Mouse (Mus musculus): ENCODE results near the gene Anln. TPM values are rescaled to one million over a fixed set of nuclear protein-coding genes. Genes with fewer than 3 reads are reported as not detected.

Anln gene
- polyA plus RNA-seq, 1 experiment from 2014 or later: 57.6 TPM

GRCm38 (mm10) chr9:22388401-22388980 lies 497 bp downstream of the Anln start:
- peak overlapping the region; percentile 96 for H3K4me3 ChIP-seq (replicated peaks; ENCODE audit: low read length)
- ATAC-seq (ENCODE audit: insufficient read depth, low FRiP score): peak; percentile 61
- peak overlapping the region; percentile 88 for H3K27ac ChIP-seq (ENCODE audit: low read length)
- H3K4me2 ChIP-seq (ENCODE audit: low read depth, low read length): peak overlapping the region; percentile 69
- H3K27me3 ChIP-seq (ENCODE audit: control insufficient read depth, insufficient read depth, low read length): no peaks in the 10 kb centered on the region
- WGBS: under 1% methylated on average over 41 of the region's 41 CpGs
- peaks cover 9% of the 10 kb centered on the region; the same call in 1 of the 2 replicates for H3K4me1 ChIP-seq (ENCODE audit: control insufficient read depth, insufficient read depth, low read length)
- peak overlapping the region; percentile 88 for H3K9ac ChIP-seq (ENCODE audit: low read length)
- H3K36me3 ChIP-seq (ENCODE audit: control insufficient read depth, insufficient read depth, low read length): no peaks in the 10 kb centered on the region
- H3K9me3 ChIP-seq (replicated peaks; ENCODE audit: control insufficient read depth, low read length): no peaks in the 10 kb centered on the region

- 12% methylated on average over 6 of the region's 6 CpGs for WGBS
- Histone ChIP-seq H3K27me3 (ENCODE audit: control insufficient read depth, insufficient read depth, low read length) (no peaks in the 10 kb centered on the region), H3K9ac (ENCODE audit: low read length) (peak overlapping the region; percentile 88), H3K9me3 (replicated peaks; ENCODE audit: control insufficient read depth, low read length) (no peaks in the 10 kb centered on the region), H3K4me2 (ENCODE audit: low read depth, low read length) (peak overlapping the region; percentile 69), H3K27ac (ENCODE audit: low read length) (peak overlapping the region; percentile 88), H3K4me3 (replicated peaks; ENCODE audit: low read length) (peak overlapping the region; percentile 96), H3K4me1 (ENCODE audit: control insufficient read depth, insufficient read depth, low read length) (peaks cover 9% of the 10 kb centered on the region; the same call in 1 of the 2 replicates), H3K36me3 (ENCODE audit: control insufficient read depth, insufficient read depth, low read length) (no peaks in the 10 kb centered on the region)
- ATAC-seq (ENCODE audit: insufficient read depth, low FRiP score): no peak
These were observed 1.1 kb downstream of the Anln start for GRCm38 (mm10) chr9:22387901-22388300.

- Histone ChIP-seq H3K27me3 (ENCODE audit: control insufficient read depth, insufficient read depth, low read length) (no peaks in the 10 kb centered on the region), H3K4me2 (ENCODE audit: low read depth, low read length) (peak overlapping the region; percentile 31; the same call in 1 of the 2 replicates), H3K9me3 (replicated peaks; ENCODE audit: control insufficient read depth, low read length) (no peaks in the 10 kb centered on the region), H3K4me3 (replicated peaks; ENCODE audit: low read length) (no peak overlapping the region), H3K4me1 (ENCODE audit: control insufficient read depth, insufficient read depth, low read length) (peaks cover 9% of the 10 kb centered on the region; the same call in 1 of the 2 replicates), H3K36me3 (ENCODE audit: control insufficient read depth, insufficient read depth, low read length) (peaks cover 6% of the 10 kb centered on the region), H3K27ac (ENCODE audit: low read length) (peak overlapping the region; percentile 7; the same call in 1 of the 2 replicates), H3K9ac (ENCODE audit: low read length) (no peak overlapping the region)
- ATAC-seq (ENCODE audit: insufficient read depth, low FRiP score): no peak
- 49% methylated on average over 2 of the region's 2 CpGs for WGBS
These were observed 3.1 kb downstream of the Anln start for GRCm38 (mm10) chr9:22385890-22386289.

- Histone ChIP-seq H3K9ac (ENCODE audit: low read length) (no peak overlapping the region), H3K9me3 (replicated peaks; ENCODE audit: control insufficient read depth, low read length) (no peaks in the 10 kb centered on the region), H3K4me2 (ENCODE audit: low read depth, low read length) (no peak overlapping the region), H3K4me3 (replicated peaks; ENCODE audit: low read length) (no peak overlapping the region), H3K4me1 (ENCODE audit: control insufficient read depth, insufficient read depth, low read length) (no peaks in the 10 kb centered on the region), H3K27me3 (ENCODE audit: control insufficient read depth, insufficient read depth, low read length) (no peaks in the 10 kb centered on the region), H3K27ac (ENCODE audit: low read length) (no peak overlapping the region), H3K36me3 (ENCODE audit: control insufficient read depth, insufficient read depth, low read length) (peaks cover 43% of the 10 kb centered on the region)
- 91% methylated on average over 5 of the region's 5 CpGs for WGBS
- ATAC-seq (ENCODE audit: insufficient read depth, low FRiP score): no peak
These were observed 12.9 kb downstream of the Anln start for GRCm38 (mm10) chr9:22376086-22376485.

GRCm38 (mm10) chr9:22372760-22373159 lies 16.2 kb downstream of the Anln start:
- Histone ChIP-seq H3K36me3 (ENCODE audit: control insufficient read depth, insufficient read depth, low read length) (peaks cover 23% of the 10 kb centered on the region), H3K4me1 (ENCODE audit: control insufficient read depth, insufficient read depth, low read length) (no peaks in the 10 kb centered on the region), H3K9ac (ENCODE audit: low read length) (no peak overlapping the region), H3K27ac (ENCODE audit: low read length) (no peak overlapping the region), H3K4me2 (ENCODE audit: low read depth, low read length) (no peak overlapping the region), H3K27me3 (ENCODE audit: control insufficient read depth, insufficient read depth, low read length) (no peaks in the 10 kb centered on the region), H3K4me3 (replicated peaks; ENCODE audit: low read length) (no peak overlapping the region), H3K9me3 (replicated peaks; ENCODE audit: control insufficient read depth, low read length) (no peaks in the 10 kb centered on the region)
- 93% methylated on average over 4 of the region's 4 CpGs for WGBS
- ATAC-seq (ENCODE audit: insufficient read depth, low FRiP score): no peak

- Histone ChIP-seq H3K4me2 (ENCODE audit: low read depth, low read length) (no peak overlapping the region), H3K27ac (ENCODE audit: low read length) (no peak overlapping the region), H3K4me1 (ENCODE audit: control insufficient read depth, insufficient read depth, low read length) (no peaks in the 10 kb centered on the region), H3K9me3 (replicated peaks; ENCODE audit: control insufficient read depth, low read length) (no peaks in the 10 kb centered on the region), H3K4me3 (replicated peaks; ENCODE audit: low read length) (no peak overlapping the region), H3K36me3 (ENCODE audit: control insufficient read depth, insufficient read depth, low read length) (peaks cover 12% of the 10 kb centered on the region), H3K9ac (ENCODE audit: low read length) (no peak overlapping the region), H3K27me3 (ENCODE audit: control insufficient read depth, insufficient read depth, low read length) (no peaks in the 10 kb centered on the region)
- WGBS: 70% methylated on average over 6 of the region's 6 CpGs
- ATAC-seq (ENCODE audit: insufficient read depth, low FRiP score): no peak
These were observed 21.0 kb downstream of the Anln start for GRCm38 (mm10) chr9:22368030-22368429.

GRCm38 (mm10) chr9:22366621-22367020 lies 22.4 kb downstream of the Anln start:
- no peak overlapping the region for H3K27ac ChIP-seq (ENCODE audit: low read length)
- no peaks in the 10 kb centered on the region for H3K4me1 ChIP-seq (ENCODE audit: control insufficient read depth, insufficient read depth, low read length)
- ATAC-seq (ENCODE audit: insufficient read depth, low FRiP score): no peak
- WGBS: 91% methylated on average over 10 of the region's 10 CpGs
- H3K9me3 ChIP-seq (replicated peaks; ENCODE audit: control insufficient read depth, low read length): no peaks in the 10 kb centered on the region
- no peak overlapping the region for H3K4me2 ChIP-seq (ENCODE audit: low read depth, low read length)
- no peak overlapping the region for H3K9ac ChIP-seq (ENCODE audit: low read length)
- H3K27me3 ChIP-seq (ENCODE audit: control insufficient read depth, insufficient read depth, low read length): no peaks in the 10 kb centered on the region
- no peak overlapping the region for H3K4me3 ChIP-seq (replicated peaks; ENCODE audit: low read length)
- H3K36me3 ChIP-seq (ENCODE audit: control insufficient read depth, insufficient read depth, low read length): peaks cover 9% of the 10 kb centered on the region; the same call in 1 of the 2 replicates

- Histone ChIP-seq H3K36me3 (ENCODE audit: control insufficient read depth, insufficient read depth, low read length) (peaks cover 8% of the 10 kb centered on the region; the same call in 1 of the 2 replicates), H3K27ac (ENCODE audit: low read length) (no peak overlapping the region), H3K9ac (ENCODE audit: low read length) (no peak overlapping the region), H3K4me2 (ENCODE audit: low read depth, low read length) (no peak overlapping the region), H3K4me3 (replicated peaks; ENCODE audit: low read length) (no peak overlapping the region), H3K4me1 (ENCODE audit: control insufficient read depth, insufficient read depth, low read length) (no peaks in the 10 kb centered on the region), H3K27me3 (ENCODE audit: control insufficient read depth, insufficient read depth, low read length) (no peaks in the 10 kb centered on the region), H3K9me3 (replicated peaks; ENCODE audit: control insufficient read depth, low read length) (no peaks in the 10 kb centered on the region)
- ATAC-seq (ENCODE audit: insufficient read depth, low FRiP score): no peak
- 90% methylated on average over 2 of the region's 2 CpGs for WGBS
These were observed 22.8 kb downstream of the Anln start for GRCm38 (mm10) chr9:22366221-22366620.

GRCm38 (mm10) chr9:22360916-22361315 lies 28.1 kb downstream of the Anln start:
- Histone ChIP-seq H3K36me3 (ENCODE audit: control insufficient read depth, insufficient read depth, low read length) (peaks cover 18% of the 10 kb centered on the region), H3K27ac (ENCODE audit: low read length) (no peak overlapping the region), H3K4me2 (ENCODE audit: low read depth, low read length) (no peak overlapping the region), H3K9me3 (replicated peaks; ENCODE audit: control insufficient read depth, low read length) (no peaks in the 10 kb centered on the region), H3K4me1 (ENCODE audit: control insufficient read depth, insufficient read depth, low read length) (no peaks in the 10 kb centered on the region), H3K27me3 (ENCODE audit: control insufficient read depth, insufficient read depth, low read length) (no peaks in the 10 kb centered on the region), H3K4me3 (replicated peaks; ENCODE audit: low read length) (no peak overlapping the region), H3K9ac (ENCODE audit: low read length) (no peak overlapping the region)
- ATAC-seq (ENCODE audit: insufficient read depth, low FRiP score): no peak
- WGBS: 87% methylated on average over 6 of the region's 6 CpGs

All from stomach, embryonic 16.5 days (tissue).